Mouse (Mus musculus) right cerebral cortex, postnatal 25 days (tissue): ENCODE measurements around the gene Abcd1.

Experiments used
- DNase-seq: peaks from one replicate; pipeline ENCODE4 v3.0.0; 2022

The Abcd1 gene

GRCm38 (mm10) chrX:73744774-73745481 lies 28.5 kb downstream of the Abcd1 start:
- no peak for DNase-seq

- no peak for DNase-seq
Observed at GRCm38 (mm10) chrX:73748977-73749376, 32.6 kb downstream of the Abcd1 start.

- no peak for DNase-seq
Observed at GRCm38 (mm10) chrX:73756334-73757140, 40.1 kb downstream of the Abcd1 start, which contains the start of gene Plxnb3. TSS of gene Plxnb3 (plus strand) at chrX:73757090.

- DNase-seq, result no peak
Observed at GRCm38 (mm10) chrX:73758611-73759290, 42.4 kb downstream of the Abcd1 start.

- no peak for DNase-seq
Observed at GRCm38 (mm10) chrX:73765311-73765710, 48.9 kb downstream of the Abcd1 start.

GRCm38 (mm10) chrX:73767267-73767666 lies 50.9 kb downstream of the Abcd1 start:
- DNase-seq, result peak; percentile 5

- DNase-seq, result peak; percentile 44
Observed at GRCm38 (mm10) chrX:73774168-73774760, 57.9 kb downstream of the Abcd1 start, which contains the start of gene Srpk3. TSS of gene Srpk3 (plus strand) at chrX:73774405.

- DNase-seq, result no peak
Observed at GRCm38 (mm10) chrX:73774802-73775483, 58.5 kb downstream of the Abcd1 start.

- DNase-seq, result no peak
Observed at GRCm38 (mm10) chrX:73782227-73782626, 65.8 kb downstream of the Abcd1 start.

- DNase-seq, result no peak
Observed at GRCm38 (mm10) chrX:73785666-73786065, 69.3 kb downstream of the Abcd1 start.

GRCm38 (mm10) chrX:73786364-73787224 lies 70.2 kb downstream of the Abcd1 start, which contains the start of the genes Idh3g and Ssr4:
TSS of gene Idh3g (minus strand) at chrX:73786897.
TSS of gene Ssr4 (plus strand) at chrX:73787028.
- DNase-seq, result peak; percentile 91

GRCm38 (mm10) chrX:73787225-73787558 lies 70.8 kb downstream of the Abcd1 start:
- no peak for DNase-seq
